Mouse (Mus musculus) cerebellum, adult 11 months (tissue): Measurements from ENCODE around the gene Dlg4.

ENCODE experiments used
- DNase-seq: peaks from one replicate; pipeline ENCODE4 v3.0.0; 2022

Gene Dlg4

GRCm38 (mm10) chr11:70020731-70021263 lies 4.1 kb downstream of the Dlg4 start:
- DNase-seq, result peak; percentile 77

- DNase-seq, result peak; percentile 98
Observed at GRCm38 (mm10) chr11:70021264-70022132, 4.8 kb downstream of the Dlg4 start.

DNA sequence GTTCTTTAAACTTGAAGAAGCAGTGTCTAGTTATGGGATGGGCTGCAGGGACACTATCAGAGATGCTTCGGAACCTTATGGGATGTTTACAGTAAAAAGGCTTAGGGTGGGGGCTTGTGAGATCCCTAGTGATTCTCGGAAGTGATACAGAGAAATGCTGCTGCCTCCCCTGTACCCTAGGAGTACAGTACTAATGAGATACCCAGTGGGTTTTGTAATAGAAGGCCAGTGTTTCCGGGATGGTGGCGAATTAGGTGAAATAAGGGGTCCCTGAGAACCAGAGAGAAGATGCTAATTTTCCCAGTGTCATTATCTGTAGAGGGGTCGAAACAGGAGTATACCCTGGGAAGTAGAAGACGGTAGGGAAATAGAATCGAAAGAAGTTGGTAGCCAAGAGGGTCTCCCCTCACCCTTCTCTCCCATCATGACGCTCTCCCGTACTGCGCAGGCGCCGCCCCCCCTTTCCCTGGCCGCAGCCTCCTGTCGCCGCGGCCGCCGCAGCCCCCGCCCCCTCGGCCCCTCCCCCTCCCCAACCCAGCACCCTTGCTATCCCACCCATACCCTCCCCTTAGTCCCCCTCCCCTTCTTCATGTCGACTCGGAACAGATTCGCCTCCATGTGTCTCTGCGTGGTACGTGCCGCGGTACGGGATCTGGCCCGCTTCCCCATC lies 6.9 kb downstream of the Dlg4 start:
- peak; percentile 34 for DNase-seq

DNA sequence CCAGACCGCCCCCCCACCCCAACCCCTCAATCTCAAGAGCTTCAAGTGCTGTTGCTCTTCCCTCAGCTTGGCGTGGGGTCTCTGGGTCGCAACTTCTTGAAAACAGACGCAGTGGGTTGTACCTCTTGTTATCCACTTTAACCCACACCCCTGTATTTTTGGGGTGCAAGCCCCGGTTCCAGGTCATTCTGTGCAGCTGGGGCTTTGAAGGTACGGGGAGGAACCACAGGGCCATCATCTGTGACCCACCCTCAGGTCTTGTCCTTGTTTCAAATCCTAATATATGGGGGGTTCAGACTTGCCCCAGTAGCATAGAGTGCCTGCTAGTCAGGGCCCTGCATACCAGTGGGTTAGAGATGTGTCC lies 7.4 kb downstream of the Dlg4 start:
- no peak for DNase-seq

GRCm38 (mm10) chr11:70026689-70027088 lies 9.9 kb downstream of the Dlg4 start:
- DNase-seq, result peak; percentile 65

DNA sequence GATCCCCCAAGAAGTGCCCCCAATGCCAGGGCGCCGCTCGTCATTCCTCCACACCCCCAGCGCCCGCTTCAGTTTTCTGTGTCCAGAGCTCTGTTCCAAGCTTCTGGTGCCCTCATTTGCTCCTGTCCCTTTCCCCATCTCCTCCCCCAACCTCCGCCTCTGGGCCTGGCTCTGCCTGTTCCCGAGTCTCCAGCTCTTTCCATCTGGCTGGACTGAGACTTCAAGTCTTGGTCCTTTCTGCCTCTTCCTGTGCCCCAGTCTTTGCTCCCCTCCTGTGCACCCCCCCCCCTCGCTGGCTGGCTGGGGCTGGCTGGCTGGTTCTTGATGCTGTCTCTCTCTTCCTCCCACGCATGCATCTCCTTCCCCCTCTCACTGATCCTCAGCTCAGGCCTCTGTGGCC lies 10.7 kb downstream of the Dlg4 start:
- DNase-seq, result no peak

DNA sequence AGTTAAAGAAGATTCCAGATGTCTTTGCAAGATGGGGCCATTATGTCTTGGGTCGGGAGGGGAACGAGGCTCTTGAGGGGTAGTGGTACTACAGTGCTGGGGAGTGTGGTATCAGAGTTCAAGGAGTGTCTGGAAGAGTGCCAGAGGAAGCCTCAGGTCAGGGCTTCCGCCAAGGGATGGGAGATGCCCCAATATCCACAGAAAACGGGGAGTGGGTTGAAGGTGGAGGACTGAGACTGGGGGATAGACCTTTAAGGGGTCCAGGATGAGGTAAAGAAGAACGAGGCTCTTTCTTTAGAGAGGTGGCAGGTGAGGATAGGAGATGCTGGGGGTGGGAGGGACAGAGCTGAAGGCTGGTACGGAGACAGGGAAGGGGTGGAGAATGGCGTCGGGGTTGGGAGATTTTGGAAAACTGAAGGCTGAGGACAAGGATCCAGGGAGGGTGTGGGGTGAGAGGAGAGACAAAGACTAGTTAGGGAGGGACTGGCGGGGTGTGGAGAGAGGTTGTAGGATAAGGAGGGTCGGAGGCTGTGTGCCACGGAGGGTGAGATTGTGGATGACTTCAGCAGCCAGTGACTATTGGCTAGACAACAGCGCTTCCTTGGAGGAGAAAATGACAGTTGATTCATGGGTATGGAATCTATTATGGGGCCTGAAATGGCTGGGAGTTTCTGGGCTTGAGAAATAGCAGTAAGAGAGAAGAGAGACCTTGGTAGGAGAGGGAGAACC lies 11.8 kb downstream of the Dlg4 start:
- DNase-seq, result no peak

- DNase-seq, result peak; percentile 64
Observed at GRCm38 (mm10) chr11:70029130-70029801, 12.5 kb downstream of the Dlg4 start.

DNA sequence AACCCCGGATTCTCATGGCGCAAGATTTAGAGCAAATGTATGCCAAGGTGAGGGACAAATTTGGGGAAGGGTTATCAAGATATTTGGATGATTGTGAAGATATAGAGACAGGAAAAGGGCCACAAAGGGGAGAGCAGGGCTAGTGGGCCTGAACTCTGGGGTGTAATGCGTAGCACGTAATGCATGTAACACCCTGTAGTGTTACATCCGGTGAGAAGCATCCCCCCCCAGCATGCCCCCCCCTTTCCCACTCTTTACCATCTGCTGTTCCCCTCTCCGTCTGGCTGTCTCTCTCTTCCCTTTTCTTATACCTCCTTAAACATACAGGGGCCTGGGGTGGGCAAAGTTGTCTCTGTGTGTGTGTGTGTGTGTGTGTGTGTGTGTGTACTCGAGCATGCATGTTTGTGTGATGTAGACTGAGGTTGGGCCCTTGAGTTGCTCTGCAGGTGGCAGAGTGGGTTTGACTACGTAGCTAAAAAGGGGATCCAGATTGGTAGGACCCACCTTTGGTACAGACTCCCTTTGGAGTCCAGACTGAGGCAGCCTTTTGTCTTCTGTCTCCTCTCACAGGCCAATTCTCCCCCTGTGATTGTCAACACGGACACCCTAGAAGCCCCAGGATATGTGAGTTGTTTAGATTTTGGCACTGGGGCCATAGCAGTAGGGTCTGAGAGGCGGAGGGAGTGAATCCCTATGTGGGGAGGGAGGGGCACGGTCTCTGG lies 13.2 kb downstream of the Dlg4 start:
- DNase-seq, result no peak

- no peak for DNase-seq
Observed at GRCm38 (mm10) chr11:70030651-70031320, 14.0 kb downstream of the Dlg4 start.

DNA sequence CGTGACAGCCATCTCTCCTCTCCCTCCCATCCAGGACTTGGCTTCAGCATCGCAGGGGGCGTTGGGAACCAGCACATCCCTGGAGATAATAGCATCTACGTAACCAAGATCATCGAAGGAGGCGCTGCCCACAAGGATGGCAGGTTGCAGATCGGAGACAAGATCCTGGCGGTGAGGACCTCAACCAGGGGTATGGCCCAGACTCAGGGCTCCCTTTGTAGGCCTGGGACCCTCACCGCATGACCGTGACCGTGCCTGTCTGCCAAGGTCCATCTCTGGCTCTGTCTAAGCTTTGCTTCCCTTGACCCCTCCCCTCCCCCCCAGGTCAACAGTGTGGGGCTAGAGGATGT lies 14.6 kb downstream of the Dlg4 start:
- DNase-seq, result no peak

- DNase-seq, result no peak
Observed at GRCm38 (mm10) chr11:70038174-70038573, 21.4 kb downstream of the Dlg4 start.

DNA sequence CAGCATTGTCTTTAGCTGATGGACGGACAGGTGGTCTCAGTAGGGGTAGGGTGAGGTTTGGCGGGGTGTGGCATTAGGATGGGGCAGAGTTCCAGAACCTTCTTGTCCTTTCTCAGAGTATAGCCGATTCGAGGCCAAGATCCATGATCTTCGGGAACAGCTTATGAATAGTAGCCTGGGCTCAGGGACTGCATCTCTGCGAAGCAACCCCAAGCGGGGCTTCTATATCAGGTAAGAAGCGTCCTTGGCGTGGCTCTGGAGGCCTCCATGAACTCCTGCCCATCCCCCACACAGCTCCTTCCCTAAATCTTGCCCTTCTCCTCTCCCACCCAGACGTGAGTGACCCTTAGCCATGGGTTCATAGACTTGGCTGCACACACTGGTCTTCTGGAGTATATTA lies 22.9 kb downstream of the Dlg4 start:
- DNase-seq, result no peak

- DNase-seq, result no peak
Observed at GRCm38 (mm10) chr11:70040184-70040583, 23.4 kb downstream of the Dlg4 start.

DNA sequence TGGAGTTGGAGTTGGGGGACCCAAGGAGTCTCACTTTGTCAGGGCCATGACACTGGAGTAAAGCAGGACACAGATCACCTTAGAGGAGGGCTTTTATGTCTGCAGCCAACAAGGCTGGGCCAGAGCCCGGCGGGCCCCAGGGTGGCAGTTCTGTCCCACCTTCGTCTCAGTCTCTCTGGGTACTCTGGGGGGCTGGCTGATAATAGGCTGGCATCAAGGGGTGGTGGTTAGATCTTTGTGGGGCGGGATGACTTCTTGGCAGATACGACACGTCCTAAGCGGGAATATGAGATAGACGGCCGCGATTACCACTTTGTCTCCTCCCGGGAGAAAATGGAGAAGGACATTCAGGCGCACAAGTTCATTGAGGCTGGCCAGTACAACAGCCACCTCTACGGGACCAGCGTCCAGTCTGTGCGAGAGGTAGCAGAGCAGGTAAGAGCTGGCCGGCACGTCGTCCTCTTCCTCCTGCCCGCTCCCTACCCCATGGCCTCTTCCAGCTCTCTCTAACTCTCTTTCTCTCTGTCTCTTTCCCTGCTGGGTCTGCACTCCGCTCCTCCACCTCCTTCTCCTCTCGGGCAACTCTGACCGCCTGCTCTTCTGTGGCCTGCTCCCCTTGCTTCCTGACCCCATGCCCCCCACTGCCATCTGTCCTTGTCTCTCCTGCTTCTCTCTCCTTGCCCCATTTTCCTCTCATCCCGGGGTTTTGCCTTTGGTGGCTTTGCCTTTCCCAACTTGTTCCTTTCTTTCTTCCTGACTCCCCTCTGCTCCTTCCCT lies 25.8 kb downstream of the Dlg4 start:
- no peak for DNase-seq

DNA sequence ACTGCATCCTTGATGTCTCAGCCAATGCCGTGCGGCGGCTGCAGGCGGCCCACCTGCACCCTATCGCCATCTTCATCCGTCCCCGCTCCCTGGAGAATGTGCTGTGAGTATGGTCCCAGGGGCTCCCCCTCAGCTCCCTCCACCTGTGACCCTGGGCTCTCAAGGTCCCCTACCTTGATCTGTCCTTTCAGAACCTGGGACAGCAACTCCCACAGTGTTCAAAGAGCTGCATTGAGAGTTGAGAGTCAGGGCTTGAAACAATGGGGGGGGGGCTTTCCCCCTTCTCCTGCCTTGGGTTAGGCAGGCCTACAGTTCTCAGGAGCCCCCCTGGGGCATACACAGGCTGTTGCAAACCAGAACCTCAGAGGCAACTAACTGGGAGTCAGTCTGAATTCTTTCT lies 26.9 kb downstream of the Dlg4 start:
- no peak for DNase-seq

DNA sequence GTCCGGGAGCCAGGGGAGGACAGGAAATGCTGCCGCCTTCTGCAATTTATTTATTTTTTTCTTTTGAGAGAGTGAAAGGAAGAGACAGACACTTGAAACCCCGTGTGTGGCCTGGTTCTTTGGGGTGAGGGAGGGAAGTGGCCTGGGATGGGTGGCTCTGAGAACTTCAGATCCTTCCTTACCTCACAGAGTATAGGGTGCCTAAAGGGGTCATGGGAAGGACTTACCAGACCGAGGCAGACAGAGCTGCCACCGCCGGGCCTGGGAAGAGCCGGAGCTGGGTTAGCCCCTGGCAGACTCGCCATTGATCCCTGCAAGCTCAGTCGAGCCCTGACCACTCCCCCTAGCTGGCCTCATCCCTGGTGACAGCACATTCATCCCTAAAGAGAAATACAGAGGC lies 28.7 kb downstream of the Dlg4 start:
- no peak for DNase-seq

GRCm38 (mm10) chr11:70049366-70049765 lies 32.6 kb downstream of the Dlg4 start:
- no peak for DNase-seq

GRCm38 (mm10) chr11:70049816-70050215 lies 33.1 kb downstream of the Dlg4 start:
- no peak for DNase-seq

GRCm38 (mm10) chr11:70053156-70053555 lies 36.4 kb downstream of the Dlg4 start:
- no peak for DNase-seq
